Mouse (Mus musculus): ENCODE measurements around the gene Mark3.

DNA sequence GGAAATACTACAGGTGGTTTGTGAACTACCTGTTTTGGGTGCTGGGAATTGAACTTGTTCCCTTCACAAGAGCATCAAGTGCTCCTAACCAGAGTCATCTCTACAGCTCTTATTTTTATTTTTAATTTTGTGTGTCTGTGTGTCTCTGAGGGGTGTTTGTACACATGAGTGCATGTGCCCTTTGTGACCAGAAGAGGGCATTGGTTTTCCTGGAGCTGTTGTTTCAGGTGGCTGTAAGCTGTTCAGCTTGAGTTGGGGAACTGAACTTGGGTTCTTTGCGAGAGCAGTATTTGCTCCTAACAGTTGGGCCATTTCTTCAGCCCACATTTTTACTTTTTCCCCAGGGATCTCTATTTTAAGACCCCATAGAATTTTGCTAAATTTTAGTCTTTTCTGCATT lies 23.0 kb downstream of the Mark3 start:
- TF ChIP-seq CTCF (IDR thresholded peaks at IDR 0.05; ENCODE audit: borderline replicate concordance, insufficient read depth, low read depth, low read length): no peak
- TF ChIP-seq POLR2A (IDR thresholded peaks at IDR 0.05; ENCODE audit: borderline replicate concordance, insufficient read depth, low read length): no peak
